Mouse (Mus musculus) midbrain, embryonic 14.5 days (tissue): ENCODE measurements at regions not wholly inside any gene's neighbourhood (a gene's known extent, or its start where the extent isn't known, plus 50 kb on each side); places are given as distances from the start of the nearest gene placed in this dataset.

Experiments used
- ATAC-seq: fragments of 200-750 bp; cut with Nextera tagmentation; 2 replicates; pipeline ENCODE4 v1.8.0; 2017; ENCODE audit warnings: moderate number of reproducible peaks, moderate library complexity; ENCODE audit not compliant: low FRiP score, low TSS enrichment
- DNase-seq: peaks from one replicate; pipeline ENCODE4 v3.0.0-alpha.2; 2015
- H3K27ac ChIP-seq: fragments of 300-500 bp; sonication (generic); replicated peaks from 2 replicates; pipeline ENCODE4 v1.5.1; 2014; ENCODE audit warnings: mild to moderate bottlenecking, low read depth, low read length, moderate library complexity
- H3K27me3 ChIP-seq: fragments of 300-500 bp; sonication (generic); 2 replicates; pipeline ENCODE4 v1.6.1; 2014; ENCODE audit warnings: low read length, control low read depth, mixed read lengths; ENCODE audit not compliant: control insufficient read depth, insufficient read depth
- H3K36me3 ChIP-seq: fragments of 300-500 bp; sonication (generic); 2 replicates; pipeline ENCODE4 v1.6.1; 2014; ENCODE audit warnings: low read length, control low read depth; ENCODE audit not compliant: control insufficient read depth, insufficient read depth
- H3K4me1 ChIP-seq: fragments of 300-500 bp; sonication (generic); 2 replicates; pipeline ENCODE4 v1.6.1; 2014; ENCODE audit warnings: mild to moderate bottlenecking, antibody characterized with exemption, low read length, control low read depth; ENCODE audit not compliant: control insufficient read depth, insufficient read depth
- H3K4me2 ChIP-seq: fragments of 300-500 bp; sonication (generic); 2 replicates; pipeline ENCODE4 v1.6.1; 2014; ENCODE audit warnings: mild to moderate bottlenecking, low read length, moderate library complexity
- H3K4me3 ChIP-seq: fragments of 300-500 bp; sonication (generic); replicated peaks from 2 replicates; pipeline ENCODE4 v1.5.1; 2014; ENCODE audit warnings: low read depth, low read length
- H3K9ac ChIP-seq: fragments of 300-500 bp; sonication (generic); replicated peaks from 2 replicates; pipeline ENCODE4 v1.6.1; 2014; ENCODE audit warnings: mild to moderate bottlenecking, low read length, moderate library complexity
- H3K9me3 ChIP-seq: fragments of 300-500 bp; sonication (generic); 2 replicates; pipeline ENCODE4 v1.6.1; 2016; ENCODE audit warnings: low read length, control low read depth, mixed read lengths; ENCODE audit not compliant: control insufficient read depth
- WGBS: fragments of 180-500 bp; shearing (Covaris S2); extraction: QIAGEN DNeasy Blood & Tissue Kit; methylation state at CpG from one replicate; pipeline ENCODE4 v1.1.7; 2014; 5-methylcytosine and 5-hydroxymethylcytosine counted together

- Histone ChIP-seq H3K4me3 (no peak overlapping the region), H3K27me3 (no peaks in the 10 kb centered on the region), H3K9ac (no peak overlapping the region), H3K36me3 (no peaks in the 10 kb centered on the region), H3K9me3 (no peaks in the 10 kb centered on the region), H3K4me1 (peaks cover 18% of the 10 kb centered on the region; the same call in 1 of the 2 replicates), H3K27ac (no peak overlapping the region), H3K4me2 (no peak overlapping the region)
- DNase-seq (no peak), ATAC-seq (no peak)
- 87% methylated on average over 5 of the region's 5 CpGs for WGBS
Observed at GRCm38 (mm10) chr14:25063090-25063489, 395.9 kb upstream of the Zmiz1 start.

GRCm38 (mm10) chr14:25064190-25064947 lies 394.6 kb upstream of the Zmiz1 start:
- no peak for DNase-seq
- WGBS, result 38% methylated on average over 8 of the region's 8 CpGs
- Histone ChIP-seq H3K9me3 (no peaks in the 10 kb centered on the region), H3K4me2 (no peak overlapping the region), H3K4me3 (no peak overlapping the region), H3K36me3 (no peaks in the 10 kb centered on the region), H3K27ac (no peak overlapping the region), H3K27me3 (no peaks in the 10 kb centered on the region), H3K9ac (0 out of 2 replicates have a peak overlapping the region, but pooled peaks have one; percentile 5), H3K4me1 (peaks cover 23% of the 10 kb centered on the region; the same call in 1 of the 2 replicates)
- no peak; the same call in 1 of the 2 replicates for ATAC-seq

- Histone ChIP-seq H3K4me3 (no peak overlapping the region), H3K27ac (no peak overlapping the region), H3K9me3 (no peaks in the 10 kb centered on the region), H3K27me3 (no peaks in the 10 kb centered on the region), H3K9ac (no peak overlapping the region), H3K4me2 (no peak overlapping the region), H3K4me1 (peaks cover 24% of the 10 kb centered on the region), H3K36me3 (no peaks in the 10 kb centered on the region)
- WGBS, result 95% methylated on average over 5 of the region's 5 CpGs
- ATAC-seq (no peak), DNase-seq (no peak)
Observed at GRCm38 (mm10) chr14:25067435-25067834, 391.6 kb upstream of the Zmiz1 start.

- Histone ChIP-seq H3K4me2 (no peak overlapping the region), H3K4me1 (peaks cover 24% of the 10 kb centered on the region), H3K9me3 (no peaks in the 10 kb centered on the region), H3K27ac (peak overlapping the region; percentile 41; the same call in 1 of the 2 replicates), H3K27me3 (no peaks in the 10 kb centered on the region), H3K4me3 (no peak overlapping the region), H3K9ac (no peak overlapping the region), H3K36me3 (no peaks in the 10 kb centered on the region)
- 34% methylated on average over 8 of the region's 8 CpGs for WGBS
- DNase-seq (peak; percentile 76), ATAC-seq (no peak)
Observed at GRCm38 (mm10) chr14:25068430-25068829, 390.6 kb upstream of the Zmiz1 start.

GRCm38 (mm10) chr14:25073143-25073542 lies 385.8 kb upstream of the Zmiz1 start:
- no peak overlapping the region for H3K4me2 ChIP-seq
- H3K4me3 ChIP-seq, result no peak overlapping the region
- H3K9me3 ChIP-seq, result no peaks in the 10 kb centered on the region
- no peaks in the 10 kb centered on the region for H3K36me3 ChIP-seq
- no peak overlapping the region for H3K27ac ChIP-seq
- no peak overlapping the region for H3K9ac ChIP-seq
- DNase-seq (peak; percentile 67), ATAC-seq (no peak)
- 13% methylated on average over 5 of the region's 5 CpGs for WGBS
- peaks cover 10% of the 10 kb centered on the region for H3K4me1 ChIP-seq
- no peaks in the 10 kb centered on the region for H3K27me3 ChIP-seq

GRCm38 (mm10) chr14:25074022-25074800 lies 384.8 kb upstream of the Zmiz1 start:
- no peaks in the 10 kb centered on the region for H3K9me3 ChIP-seq
- DNase-seq (no peak), ATAC-seq (no peak)
- no peak overlapping the region for H3K9ac ChIP-seq
- no peaks in the 10 kb centered on the region for H3K27me3 ChIP-seq
- no peak overlapping the region for H3K4me3 ChIP-seq
- no peak overlapping the region for H3K4me2 ChIP-seq
- peaks cover 6% of the 10 kb centered on the region for H3K4me1 ChIP-seq
- no peak overlapping the region; the same call in 1 of the 2 replicates for H3K27ac ChIP-seq
- no peaks in the 10 kb centered on the region for H3K36me3 ChIP-seq
- 88% methylated on average over 9 of the region's 9 CpGs for WGBS

GRCm38 (mm10) chr14:25074891-25075290 lies 384.1 kb upstream of the Zmiz1 start:
- Histone ChIP-seq H3K4me3 (no peak overlapping the region), H3K27ac (no peak overlapping the region), H3K4me2 (no peak overlapping the region), H3K9ac (no peak overlapping the region), H3K27me3 (no peaks in the 10 kb centered on the region), H3K36me3 (no peaks in the 10 kb centered on the region), H3K4me1 (peaks cover 6% of the 10 kb centered on the region), H3K9me3 (no peaks in the 10 kb centered on the region)
- ATAC-seq (no peak), DNase-seq (no peak)
- 88% methylated on average over 5 of the region's 5 CpGs for WGBS

GRCm38 (mm10) chr14:25080431-25080830 lies 378.6 kb upstream of the Zmiz1 start:
- ATAC-seq, result no peak
- Histone ChIP-seq H3K4me2 (no peak overlapping the region), H3K9me3 (no peaks in the 10 kb centered on the region), H3K36me3 (no peaks in the 10 kb centered on the region), H3K27me3 (no peaks in the 10 kb centered on the region), H3K27ac (no peak overlapping the region), H3K9ac (no peak overlapping the region), H3K4me3 (no peak overlapping the region), H3K4me1 (no peaks in the 10 kb centered on the region)
- WGBS, result 69% methylated on average over 3 of the region's 3 CpGs
- DNase-seq, result no peak
